Mouse (Mus musculus): ENCODE data around the gene Nr2f1.

GRCm38 (mm10) chr13:78187833-78188232 lies 11.7 kb downstream of the Nr2f1 start:
- TF ChIP-seq CTCF (conservative IDR thresholded peaks at IDR 0.05; ENCODE audit: low read length) (no peak), NANOG (IDR thresholded peaks at IDR 0.05; ENCODE audit: borderline replicate concordance, low read length) (no peak)
